Mouse (Mus musculus) intestine, embryonic 14.5 days (tissue): Measurements from ENCODE around the gene Thoc5. TPM values are rescaled to one million over a fixed set of nuclear protein-coding genes. Genes with fewer than 3 reads are reported as not detected.

Experiments used
- ATAC-seq: fragments of 200-750 bp; cut with Nextera tagmentation; replicated peaks from 2 replicates; pipeline ENCODE4 v1.8.0; 2017; ENCODE audit warnings: low read depth, moderate number of reproducible peaks, moderate TSS enrichment, moderate library complexity; ENCODE audit not compliant: low FRiP score, low TSS enrichment
- DNase-seq: peaks from one replicate; pipeline ENCODE4 v3.0.0-alpha.2; 2018; ENCODE audit warnings: low spot score
- H3K27ac ChIP-seq: fragments of 300-500 bp; sonication (generic); 2 replicates; pipeline ENCODE4 v1.5.1; 2014; ENCODE audit warnings: low read depth, mild to moderate bottlenecking, control low read depth
- H3K27me3 ChIP-seq: fragments of 300-500 bp; sonication (generic); replicated peaks from 2 replicates; pipeline ENCODE4 v1.6.1; 2014; ENCODE audit warnings: low read length, control low read depth; ENCODE audit not compliant: control insufficient read depth, insufficient read depth
- H3K36me3 ChIP-seq: fragments of 300-500 bp; sonication (generic); 2 replicates; pipeline ENCODE4 v1.6.1; 2014; ENCODE audit warnings: low read length, control low read depth; ENCODE audit not compliant: control insufficient read depth, insufficient read depth
- H3K4me1 ChIP-seq: fragments of 300-500 bp; sonication (generic); replicated peaks from 2 replicates; pipeline ENCODE4 v1.6.1; 2014; ENCODE audit warnings: low read length, control low read depth, mixed read lengths; ENCODE audit not compliant: control insufficient read depth, insufficient read depth
- H3K4me2 ChIP-seq: fragments of 300-500 bp; sonication (generic); 2 replicates; pipeline ENCODE4 v1.6.1; 2014; ENCODE audit warnings: low read length
- H3K4me3 ChIP-seq: fragments of 300-500 bp; sonication (generic); 2 replicates; pipeline ENCODE4 v1.5.1; 2014; ENCODE audit warnings: low read depth, low read length, control low read depth, mixed read lengths
- H3K9ac ChIP-seq: fragments of 300-500 bp; sonication (generic); 2 replicates; pipeline ENCODE4 v1.6.1; 2014; ENCODE audit warnings: mild to moderate bottlenecking, low read length
- H3K9me3 ChIP-seq: fragments of 300-500 bp; sonication (generic); 2 replicates; pipeline ENCODE4 v1.6.1; 2016; ENCODE audit warnings: low read length, control low read depth; ENCODE audit not compliant: control insufficient read depth
- WGBS: fragments of 180-500 bp; shearing (Covaris S2); extraction: QIAGEN DNeasy Blood & Tissue Kit; methylation state at CpG from one replicate; pipeline ENCODE4 v1.1.7; 2014; 5-methylcytosine and 5-hydroxymethylcytosine counted together
- polyA plus RNA-seq: library from polyadenylated mRNA; unstranded; fragments of >200 nt; fragmentation: Nextera tagmentation; extraction: Ambion mirVana; gene quantifications from 2 replicates; pipeline ENCODE4 v1.2.1, GENCODE M21; 2014

Thoc5 gene
- polyA plus RNA-seq, 1 experiment from 2014 or later: 38.4 TPM

GRCm38 (mm10) chr11:4936243-4936642, 41.1 kb downstream of the Thoc5 start:
- Histone ChIP-seq H3K4me1 (peaks cover 2% of the 10 kb centered on the region; the same call in 1 of the 2 replicates), H3K27ac (no peak overlapping the region), H3K9ac (no peak overlapping the region), H3K27me3 (no peaks in the 10 kb centered on the region), H3K36me3 (no peaks in the 10 kb centered on the region), H3K4me3 (no peak overlapping the region), H3K9me3 (no peaks in the 10 kb centered on the region), H3K4me2 (no peak overlapping the region)
- 83% methylated on average over 5 of the region's 5 CpGs for WGBS
- ATAC-seq (no peak), DNase-seq (no peak)

- DNase-seq: no peak
- Histone ChIP-seq H3K27ac (no peak overlapping the region), H3K9ac (no peak overlapping the region), H3K4me3 (peak overlapping the region; percentile 47), H3K36me3 (no peaks in the 10 kb centered on the region), H3K4me1 (peaks cover 6% of the 10 kb centered on the region; the same call in 1 of the 2 replicates), H3K27me3 (peaks cover 72% of the 10 kb centered on the region), H3K4me2 (peak overlapping the region; percentile 86), H3K9me3 (no peaks in the 10 kb centered on the region)
- ATAC-seq: 0 out of 2 replicates have a peak, but pooled peaks have one; percentile 5
- WGBS: 43% methylated on average over 13 of the region's 13 CpGs
Measured at GRCm38 (mm10) chr11:4946530-4946929, 51.4 kb downstream of the Thoc5 start.

GRCm38 (mm10) chr11:4946947-4947812, 52.1 kb downstream of the Thoc5 start:
- under 1% methylated on average over 112 of the region's 120 CpGs for WGBS
- ATAC-seq: peak; percentile 81
- no peaks in the 10 kb centered on the region for H3K9me3 ChIP-seq
- H3K36me3 ChIP-seq: no peaks in the 10 kb centered on the region
- peak overlapping the region; percentile 86 for H3K4me2 ChIP-seq
- H3K9ac ChIP-seq: peak overlapping the region; percentile 27; the same call in 1 of the 2 replicates
- H3K4me3 ChIP-seq: peak overlapping the region; percentile 47
- peaks cover 6% of the 10 kb centered on the region; the same call in 1 of the 2 replicates for H3K4me1 ChIP-seq
- no peak overlapping the region for H3K27ac ChIP-seq
- peak; percentile 75 for DNase-seq
- H3K27me3 ChIP-seq: peaks cover 78% of the 10 kb centered on the region

GRCm38 (mm10) chr11:4947813-4948174, 52.7 kb downstream of the Thoc5 start, which contains the start of gene Nefh:
Gene Nefh (minus strand): TSS chr11:4948064.
- Histone ChIP-seq H3K9me3 (no peaks in the 10 kb centered on the region), H3K4me1 (peaks cover 6% of the 10 kb centered on the region; the same call in 1 of the 2 replicates), H3K36me3 (no peaks in the 10 kb centered on the region), H3K4me3 (peak within 1 kb of the TSS; percentile 47), H3K4me2 (peak within 1 kb of the TSS; percentile 86), H3K27me3 (peaks cover 85% of the 10 kb centered on the region), H3K27ac (no peak within 1 kb of the TSS), H3K9ac (peak within 1 kb of the TSS; percentile 27; the same call in 1 of the 2 replicates)
- ATAC-seq (peak; percentile 34; the same call in 1 of the 2 replicates), DNase-seq (no peak)
- WGBS: 2% methylated on average over 35 of the region's 41 CpGs

GRCm38 (mm10) chr11:4948792-4949191, 53.7 kb downstream of the Thoc5 start:
- 42% methylated on average over 8 of the region's 8 CpGs for WGBS
- no peak overlapping the region for H3K4me3 ChIP-seq
- DNase-seq (no peak), ATAC-seq (no peak)
- no peaks in the 10 kb centered on the region for H3K36me3 ChIP-seq
- no peaks in the 10 kb centered on the region for H3K9me3 ChIP-seq
- H3K27ac ChIP-seq: no peak overlapping the region
- H3K27me3 ChIP-seq: peaks cover 94% of the 10 kb centered on the region
- H3K9ac ChIP-seq: no peak overlapping the region
- peaks cover 6% of the 10 kb centered on the region; the same call in 1 of the 2 replicates for H3K4me1 ChIP-seq
- no peak overlapping the region for H3K4me2 ChIP-seq

- no peaks in the 10 kb centered on the region for H3K36me3 ChIP-seq
- H3K4me3 ChIP-seq: no peak overlapping the region
- no peak overlapping the region for H3K9ac ChIP-seq
- DNase-seq (peak; percentile 95), ATAC-seq (peak; percentile 33; the same call in 1 of the 2 replicates)
- H3K27me3 ChIP-seq: peaks cover 97% of the 10 kb centered on the region
- H3K4me2 ChIP-seq: no peak overlapping the region
- H3K9me3 ChIP-seq: no peaks in the 10 kb centered on the region
- peaks cover 9% of the 10 kb centered on the region; the same call in 1 of the 2 replicates for H3K4me1 ChIP-seq
- 4% methylated on average over 23 of the region's 23 CpGs for WGBS
- H3K27ac ChIP-seq: no peak overlapping the region
Measured at GRCm38 (mm10) chr11:4949256-4950044, 54.3 kb downstream of the Thoc5 start.

- Histone ChIP-seq H3K9ac (no peak overlapping the region), H3K9me3 (no peaks in the 10 kb centered on the region), H3K4me1 (0 out of 2 replicates have a peak, but pooled peaks cover 3% of the 10 kb centered on the region), H3K27me3 (peaks cover 66% of the 10 kb centered on the region), H3K4me3 (no peak overlapping the region), H3K27ac (no peak overlapping the region), H3K36me3 (no peaks in the 10 kb centered on the region), H3K4me2 (no peak overlapping the region)
- 0 out of 2 replicates have a peak, but pooled peaks have one; percentile 8 for ATAC-seq
- WGBS: 7% methylated on average over 4 of the region's 6 CpGs
- no peak for DNase-seq
Measured at GRCm38 (mm10) chr11:4953401-4953800, 58.3 kb downstream of the Thoc5 start.

- 0 out of 2 replicates have a peak, but pooled peaks have one; percentile 12 for ATAC-seq
Measured at GRCm38 (mm10) chr11:4953918-4954317, 58.8 kb downstream of the Thoc5 start.

More at GRCm38 (mm10) chr11:4953918-4954317, 58.8 kb downstream of the Thoc5 start:
- DNase-seq: no peak
- H3K9me3 ChIP-seq: no peaks in the 10 kb centered on the region
- no peak overlapping the region for H3K9ac ChIP-seq
- WGBS: 2% methylated on average over 8 of the region's 8 CpGs
- H3K4me2 ChIP-seq: no peak overlapping the region
- H3K4me1 ChIP-seq: 0 out of 2 replicates have a peak, but pooled peaks cover 3% of the 10 kb centered on the region
- no peaks in the 10 kb centered on the region for H3K36me3 ChIP-seq
- H3K4me3 ChIP-seq: no peak overlapping the region
- no peak overlapping the region for H3K27ac ChIP-seq
- H3K27me3 ChIP-seq: peaks cover 61% of the 10 kb centered on the region
